Mouse (Mus musculus) forebrain, embryonic 14.5 days (tissue): ENCODE measurements around the gene Arntl2. TPM values are rescaled to one million over a fixed set of nuclear protein-coding genes. Genes with fewer than 3 reads are reported as not detected.

ENCODE experiments used
- ATAC-seq: fragments of 200-750 bp; cut with Nextera tagmentation; 2 replicates; pipeline ENCODE4 v1.8.0; 2017; ENCODE audit warnings: mild to moderate bottlenecking, moderate library complexity
- DNase-seq: peaks from one replicate; pipeline ENCODE4 v3.0.0-alpha.2; 2015; ENCODE audit warnings: low spot score
- H3K27ac ChIP-seq: fragments of 300-500 bp; sonication (generic); 2 replicates; pipeline ENCODE4 v1.5.1; 2014; ENCODE audit warnings: low read depth, mild to moderate bottlenecking, control low read depth, low read length, moderate library complexity
- H3K27me3 ChIP-seq: fragments of 300-500 bp; sonication (generic); replicated peaks from 2 replicates; pipeline ENCODE4 v1.6.1; 2014; ENCODE audit warnings: low read length, control low read depth, mixed read lengths; ENCODE audit not compliant: control insufficient read depth, insufficient read depth
- H3K36me3 ChIP-seq: fragments of 300-500 bp; sonication (generic); 2 replicates; pipeline ENCODE4 v1.6.1; 2014; ENCODE audit warnings: low read length, control low read depth; ENCODE audit not compliant: control insufficient read depth, insufficient read depth
- H3K4me1 ChIP-seq: fragments of 300-500 bp; sonication (generic); 2 replicates; pipeline ENCODE4 v1.6.1; 2014; ENCODE audit warnings: antibody characterized with exemption, low read length, control low read depth; ENCODE audit not compliant: control insufficient read depth, insufficient read depth
- H3K4me2 ChIP-seq: fragments of 300-500 bp; sonication (generic); 2 replicates; pipeline ENCODE4 v1.6.1; 2014; ENCODE audit warnings: mild to moderate bottlenecking, control low read depth, low read length
- H3K4me3 ChIP-seq: fragments of 300-500 bp; sonication (generic); 2 replicates; pipeline ENCODE4 v1.5.1; 2014; ENCODE audit warnings: low read depth, low read length, control low read depth
- H3K9ac ChIP-seq: fragments of 300-500 bp; sonication (generic); 2 replicates; pipeline ENCODE4 v1.6.1; 2014; ENCODE audit warnings: mild to moderate bottlenecking, low read length, control low read depth, moderate library complexity
- H3K9me3 ChIP-seq: fragments of 300-500 bp; sonication (generic); replicated peaks from 2 replicates; pipeline ENCODE4 v1.6.1; 2016; ENCODE audit warnings: low read length, control low read depth, mixed read lengths; ENCODE audit not compliant: control insufficient read depth
- WGBS: fragments of 180-500 bp; shearing (Covaris S2); extraction: QIAGEN DNeasy Blood & Tissue Kit; methylation state at CpG from one replicate; pipeline ENCODE4 v1.1.7; 2014; 5-methylcytosine and 5-hydroxymethylcytosine counted together
- polyA plus RNA-seq: library from polyadenylated mRNA; unstranded; fragments of >200 nt; fragmentation: Nextera tagmentation; extraction: Ambion mirVana; gene quantifications from 2 replicates; pipeline ENCODE4 v1.2.1, GENCODE M21; 2014

Arntl2 gene
- polyA plus RNA-seq, 1 experiment from 2014 or later: 1.0 TPM

DNA sequence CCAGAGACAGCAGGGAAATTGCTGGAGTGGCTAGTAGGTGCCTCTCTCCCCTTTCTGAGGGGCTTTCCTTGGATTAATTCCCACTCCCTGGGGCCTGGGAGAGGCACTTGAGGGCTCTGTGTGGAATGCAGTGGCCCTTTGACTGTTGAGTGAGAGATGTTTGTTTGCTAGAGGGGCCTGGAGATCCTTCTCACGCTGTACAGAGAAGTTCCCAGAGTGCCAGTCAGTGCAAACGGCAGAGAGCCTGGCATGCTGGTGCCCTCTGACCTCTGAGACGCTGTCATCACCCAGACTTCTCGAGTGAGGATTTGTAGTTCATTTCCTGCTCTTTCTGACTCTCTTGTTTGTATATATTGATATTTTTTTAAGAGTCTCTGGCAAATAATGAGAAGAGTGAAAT, 39.9 kb downstream of the Arntl2 start:
- Histone ChIP-seq H3K36me3 (no peaks in the 10 kb centered on the region), H3K9ac (no peak overlapping the region), H3K9me3 (no peaks in the 10 kb centered on the region), H3K27ac (no peak overlapping the region), H3K4me2 (no peak overlapping the region), H3K27me3 (no peaks in the 10 kb centered on the region), H3K4me1 (no peaks in the 10 kb centered on the region), H3K4me3 (no peak overlapping the region)
- ATAC-seq (no peak), DNase-seq (no peak)
- 58% methylated on average over 4 of the region's 4 CpGs for WGBS

DNA sequence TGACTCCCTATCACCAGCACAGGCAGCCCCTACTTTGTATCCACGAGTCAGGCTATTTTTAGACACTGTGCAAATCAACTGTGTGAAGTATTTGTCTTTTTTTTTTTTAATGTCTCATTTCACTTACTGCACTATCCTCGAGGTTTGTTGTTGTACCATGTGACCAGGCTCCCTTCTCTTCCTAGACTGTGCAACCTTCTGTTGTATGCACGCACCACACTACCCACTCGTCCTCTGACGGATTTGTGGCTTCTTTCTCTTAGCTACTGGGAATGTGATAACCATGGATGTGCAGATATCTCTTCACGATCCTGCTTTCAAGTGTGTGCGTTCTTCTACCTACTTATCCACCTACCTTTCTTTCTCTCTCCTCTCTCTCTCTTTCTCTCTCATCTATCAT, 41.5 kb downstream of the Arntl2 start:
- Histone ChIP-seq H3K27me3 (no peaks in the 10 kb centered on the region), H3K4me2 (no peak overlapping the region), H3K4me1 (no peaks in the 10 kb centered on the region), H3K9ac (no peak overlapping the region), H3K4me3 (no peak overlapping the region), H3K9me3 (no peaks in the 10 kb centered on the region), H3K36me3 (no peaks in the 10 kb centered on the region), H3K27ac (no peak overlapping the region)
- no peak for ATAC-seq
- DNase-seq: no peak
- whole genome bisulfite sequencing: 74% methylated on average over 7 of the region's 7 CpGs

DNA sequence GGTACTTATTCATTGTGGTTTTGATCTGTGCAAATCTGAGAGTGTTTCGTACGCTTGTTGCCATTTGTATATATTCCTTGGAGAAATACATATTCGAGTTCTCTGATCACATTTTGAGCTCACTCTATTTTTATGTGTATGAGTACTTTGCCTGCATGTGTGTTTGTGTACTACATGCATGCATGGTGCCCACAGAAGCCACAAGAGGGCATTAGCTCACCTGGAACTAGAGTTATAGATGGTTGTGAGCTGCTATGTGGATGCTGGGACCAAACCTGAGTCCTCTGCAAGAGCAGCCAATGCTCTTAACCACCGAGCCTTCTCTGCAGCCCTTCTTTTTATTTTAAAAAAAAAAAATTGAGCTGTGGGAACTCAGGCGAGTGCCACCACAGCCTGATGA, 42.5 kb downstream of the Arntl2 start:
- no peak for ATAC-seq
- no peaks in the 10 kb centered on the region for H3K36me3 ChIP-seq
- no peak overlapping the region for H3K27ac ChIP-seq
- no peaks in the 10 kb centered on the region for H3K4me1 ChIP-seq
- H3K4me2 ChIP-seq: no peak overlapping the region
- WGBS: 93% methylated on average over 5 of the region's 5 CpGs
- H3K9ac ChIP-seq: no peak overlapping the region
- DNase-seq: no peak
- H3K4me3 ChIP-seq: no peak overlapping the region
- H3K27me3 ChIP-seq: no peaks in the 10 kb centered on the region
- H3K9me3 ChIP-seq: no peaks in the 10 kb centered on the region

DNA sequence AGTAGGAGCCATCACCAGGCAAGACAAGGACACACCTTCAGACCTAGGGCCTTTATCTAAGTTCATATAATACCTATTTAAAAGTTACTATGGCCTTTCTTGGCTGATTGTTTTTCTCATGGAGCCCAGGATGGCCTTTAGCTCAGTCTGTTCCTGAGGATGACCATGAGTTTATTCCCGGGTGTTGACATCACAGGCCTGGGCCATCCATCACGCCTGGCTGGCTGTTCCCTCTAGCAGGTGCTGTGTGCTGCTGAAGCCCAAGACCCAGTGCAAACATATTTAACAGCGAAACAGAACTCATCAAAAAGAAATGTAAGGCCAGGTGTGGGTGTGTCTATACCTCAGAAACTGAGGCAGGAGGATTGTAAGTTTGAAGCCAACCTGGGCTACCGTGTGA, 43.0 kb downstream of the Arntl2 start:
- no peaks in the 10 kb centered on the region for H3K36me3 ChIP-seq
- no peak for DNase-seq
- H3K4me3 ChIP-seq: no peak overlapping the region
- no peak overlapping the region for H3K9ac ChIP-seq
- H3K4me1 ChIP-seq: no peaks in the 10 kb centered on the region
- ATAC-seq: no peak
- no peaks in the 10 kb centered on the region for H3K9me3 ChIP-seq
- H3K27me3 ChIP-seq: no peaks in the 10 kb centered on the region
- 94% methylated on average over 4 of the region's 4 CpGs for WGBS
- no peak overlapping the region for H3K4me2 ChIP-seq
- no peak overlapping the region for H3K27ac ChIP-seq

DNA sequence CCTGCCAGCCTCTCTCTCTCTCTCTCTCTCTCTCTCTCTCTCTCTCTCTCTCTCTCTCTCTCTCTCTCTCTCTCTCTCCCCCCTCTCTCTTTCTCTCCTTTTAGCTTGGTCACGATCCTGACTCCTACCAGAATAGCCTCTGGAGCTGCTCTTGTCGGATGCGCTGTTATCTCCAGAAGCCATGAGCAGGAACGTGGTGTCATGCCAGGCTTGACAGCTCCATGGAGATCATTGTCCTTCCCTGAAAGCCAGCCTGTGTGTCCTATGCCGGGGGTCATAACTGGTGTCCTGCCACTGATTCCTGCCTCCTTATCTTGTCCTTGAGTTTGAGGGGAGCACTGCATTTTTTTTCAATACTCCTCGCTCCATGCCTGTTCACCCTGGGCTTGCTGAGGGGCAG, 49.0 kb downstream of the Arntl2 start:
- H3K9me3 ChIP-seq: no peaks in the 10 kb centered on the region
- no peak overlapping the region for H3K9ac ChIP-seq
- no peak overlapping the region for H3K27ac ChIP-seq
- no peak overlapping the region for H3K4me3 ChIP-seq
- ATAC-seq: no peak
- H3K36me3 ChIP-seq: no peaks in the 10 kb centered on the region
- DNase-seq: no peak
- H3K27me3 ChIP-seq: no peaks in the 10 kb centered on the region
- H3K4me2 ChIP-seq: no peak overlapping the region
- 90% methylated on average over 6 of the region's 6 CpGs for WGBS
- H3K4me1 ChIP-seq: no peaks in the 10 kb centered on the region

DNA sequence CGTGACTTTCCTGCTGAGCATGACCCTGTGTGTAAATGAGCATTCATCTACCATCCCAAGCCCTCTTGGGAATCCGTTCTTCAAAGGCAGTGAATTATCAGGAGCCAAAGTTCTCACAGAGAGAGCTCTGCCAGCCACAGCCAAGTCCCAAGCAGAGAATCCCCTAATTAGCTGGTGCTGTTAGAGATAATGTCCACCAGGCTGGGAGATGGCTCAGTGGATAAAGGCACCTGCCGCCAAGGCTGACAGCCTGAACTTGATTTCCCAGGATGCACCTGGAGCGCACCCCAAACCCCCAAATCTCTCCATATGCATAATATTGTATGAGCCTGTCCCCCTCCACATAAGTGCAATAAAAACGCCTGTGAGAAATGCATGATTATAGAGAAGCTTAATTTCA, 49.5 kb downstream of the Arntl2 start:
- no peak for ATAC-seq
- Histone ChIP-seq H3K4me2 (no peak overlapping the region), H3K4me1 (no peaks in the 10 kb centered on the region), H3K9me3 (no peaks in the 10 kb centered on the region), H3K4me3 (no peak overlapping the region), H3K27me3 (no peaks in the 10 kb centered on the region), H3K36me3 (no peaks in the 10 kb centered on the region), H3K9ac (no peak overlapping the region), H3K27ac (no peak overlapping the region)
- WGBS: 63% methylated on average over 5 of the region's 5 CpGs
- no peak for DNase-seq

DNA sequence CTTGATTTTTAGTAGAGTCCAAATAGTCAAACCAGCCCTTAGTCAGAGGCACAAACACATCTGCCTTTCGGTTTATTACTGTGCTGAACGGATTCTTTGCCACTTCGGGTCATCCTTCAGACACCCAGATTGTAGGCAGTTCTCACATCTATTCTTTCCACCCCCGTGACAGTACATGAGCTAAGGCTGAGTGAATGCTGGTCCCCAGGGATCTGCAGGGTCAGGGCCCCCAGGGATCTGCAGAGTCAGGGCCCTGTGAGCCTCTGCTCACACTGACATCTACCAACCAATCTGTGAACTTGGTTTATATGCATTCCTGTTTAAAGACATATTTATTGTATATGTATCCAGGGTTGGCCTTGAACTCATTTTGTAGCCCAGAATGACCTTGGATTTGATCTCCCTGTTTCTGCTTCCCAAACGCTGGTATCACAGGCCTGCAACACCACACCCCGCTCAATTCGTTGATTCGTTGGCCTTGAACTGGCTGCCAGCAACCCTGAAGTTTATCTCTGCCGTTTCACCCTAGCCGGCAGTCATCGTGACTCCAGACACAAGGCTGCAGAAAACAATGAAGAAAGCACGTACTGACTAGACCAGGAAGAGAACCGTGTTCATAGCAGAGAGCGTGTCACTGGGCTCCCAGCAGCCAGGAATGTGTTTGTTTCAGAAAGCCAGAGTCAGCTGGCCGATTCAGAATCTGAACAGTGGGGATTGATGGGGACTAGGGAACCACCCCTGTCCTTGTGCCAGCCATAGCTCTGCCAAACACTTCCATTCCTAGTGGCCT, 50.3 kb downstream of the Arntl2 start:
- Histone ChIP-seq H3K4me3 (no peak overlapping the region), H3K4me2 (no peak overlapping the region), H3K27ac (no peak overlapping the region), H3K9ac (no peak overlapping the region), H3K27me3 (no peaks in the 10 kb centered on the region), H3K4me1 (no peaks in the 10 kb centered on the region), H3K36me3 (no peaks in the 10 kb centered on the region), H3K9me3 (no peaks in the 10 kb centered on the region)
- no peak for ATAC-seq
- DNase-seq: no peak
- 86% methylated on average over 15 of the region's 15 CpGs for WGBS

DNA sequence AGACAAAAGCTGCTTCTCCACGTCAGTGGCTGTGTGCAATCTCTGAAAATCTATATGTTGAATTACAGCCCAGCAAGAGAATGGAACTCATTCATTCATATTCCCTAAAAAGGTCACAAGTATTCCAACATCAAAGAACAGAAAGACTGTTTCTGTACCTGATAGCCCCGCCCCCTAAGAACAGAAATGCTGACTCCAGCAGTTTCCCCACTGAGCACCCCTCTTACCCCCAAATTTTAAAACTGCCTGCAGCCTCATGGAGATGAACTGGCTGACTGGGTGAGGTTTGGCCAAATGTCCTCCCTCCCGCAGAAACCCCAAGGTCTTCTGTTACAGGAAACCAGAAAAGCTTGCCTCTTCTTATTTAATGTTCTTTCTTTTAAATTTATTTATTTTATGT, 51.5 kb downstream of the Arntl2 start:
- Histone ChIP-seq H3K36me3 (no peaks in the 10 kb centered on the region), H3K9ac (no peak overlapping the region), H3K4me1 (no peaks in the 10 kb centered on the region), H3K4me3 (no peak overlapping the region), H3K9me3 (no peaks in the 10 kb centered on the region), H3K4me2 (no peak overlapping the region), H3K27me3 (no peaks in the 10 kb centered on the region), H3K27ac (no peak overlapping the region)
- 71% methylated on average over 3 of the region's 3 CpGs for WGBS
- no peak for DNase-seq
- no peak for ATAC-seq

DNA sequence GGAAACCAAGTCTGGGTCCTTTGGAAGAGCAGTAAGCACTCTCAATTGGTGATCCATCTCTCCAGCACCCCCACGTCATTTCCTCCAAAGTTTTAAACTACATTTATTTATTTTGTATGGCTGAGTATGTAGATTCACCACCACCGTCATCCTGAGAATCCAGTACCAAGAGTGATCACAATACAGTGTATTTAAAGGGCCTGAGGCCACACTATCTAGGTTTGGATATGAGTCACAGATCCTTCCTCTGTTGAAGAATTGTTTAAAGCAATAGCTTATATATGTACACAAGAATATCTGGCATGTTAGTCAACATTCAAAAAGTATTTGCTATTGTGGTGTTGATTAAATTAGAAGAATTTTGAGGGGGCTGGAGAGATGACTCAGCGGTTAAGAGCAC, 52.4 kb downstream of the Arntl2 start:
- H3K4me3 ChIP-seq: no peak overlapping the region
- H3K36me3 ChIP-seq: no peaks in the 10 kb centered on the region
- no peak overlapping the region for H3K27ac ChIP-seq
- no peak overlapping the region for H3K9ac ChIP-seq
- H3K4me1 ChIP-seq: no peaks in the 10 kb centered on the region
- no peak overlapping the region for H3K4me2 ChIP-seq
- WGBS: 95% methylated on average over 3 of the region's 3 CpGs
- ATAC-seq: no peak
- no peaks in the 10 kb centered on the region for H3K9me3 ChIP-seq
- DNase-seq: no peak
- no peaks in the 10 kb centered on the region for H3K27me3 ChIP-seq
